Mouse (Mus musculus) CD4-positive, CD25-positive, alpha-beta regulatory T cell, adult 2 months (primary cell): Measurements from ENCODE around the gene Dnajc5g.
A peak's percentile ranks its signal among the peaks of the same experiment; 100 is the strongest.

Source experiments
- DNase-seq: peaks from one replicate; pipeline ENCODE4 v3.0.0-alpha.2; 2012; ENCODE audit warnings: low read depth, low spot score

Dnajc5g gene

GRCm38 (mm10) chr5:31105814-31106335 is at the start of gene Dnajc5g:
Gene Dnajc5g, plus strand, starts transcription at chr5:31106285.
- DNase-seq, result no peak

DNA sequence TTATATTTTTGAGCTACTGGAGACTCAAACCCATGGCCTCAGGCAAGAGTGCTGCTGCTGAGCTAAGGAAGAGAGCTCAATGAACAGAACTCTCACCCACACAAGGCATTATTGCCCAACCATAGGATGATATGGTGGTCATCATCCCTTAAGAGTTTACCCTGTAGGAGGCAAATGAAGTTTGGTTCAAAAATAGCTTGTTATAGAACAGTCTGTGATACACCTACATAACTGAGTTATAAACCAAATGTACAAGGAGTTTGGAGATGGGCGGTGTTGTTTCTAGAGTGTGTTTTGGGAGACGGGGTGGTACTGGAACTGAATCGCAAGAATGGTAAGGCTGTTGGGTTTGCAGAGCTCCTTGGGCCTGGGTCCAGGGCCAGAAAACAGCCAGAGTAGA is 36.3 kb upstream of the Dnajc5g start:
- DNase-seq, result no peak

DNA sequence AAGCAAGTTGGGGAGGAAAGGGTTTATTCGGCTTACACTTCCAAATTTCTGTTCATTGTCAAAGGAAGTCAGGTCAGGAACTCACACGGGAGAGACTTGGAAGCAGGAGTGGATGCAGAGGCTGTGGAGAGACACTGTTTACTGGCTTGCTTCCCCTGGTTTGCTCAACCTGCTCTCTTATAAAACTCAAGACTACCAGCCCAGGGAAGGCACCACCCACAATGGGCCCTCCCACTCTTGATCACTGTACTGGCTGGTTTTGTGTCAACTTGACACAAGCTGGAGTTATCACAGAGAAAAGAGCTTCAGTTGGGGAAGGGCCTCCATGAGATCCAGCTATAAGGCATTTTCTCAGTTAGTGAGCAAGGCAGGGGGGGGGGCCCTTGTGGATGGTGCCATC is 35.0 kb upstream of the Dnajc5g start:
- DNase-seq, result no peak

DNA sequence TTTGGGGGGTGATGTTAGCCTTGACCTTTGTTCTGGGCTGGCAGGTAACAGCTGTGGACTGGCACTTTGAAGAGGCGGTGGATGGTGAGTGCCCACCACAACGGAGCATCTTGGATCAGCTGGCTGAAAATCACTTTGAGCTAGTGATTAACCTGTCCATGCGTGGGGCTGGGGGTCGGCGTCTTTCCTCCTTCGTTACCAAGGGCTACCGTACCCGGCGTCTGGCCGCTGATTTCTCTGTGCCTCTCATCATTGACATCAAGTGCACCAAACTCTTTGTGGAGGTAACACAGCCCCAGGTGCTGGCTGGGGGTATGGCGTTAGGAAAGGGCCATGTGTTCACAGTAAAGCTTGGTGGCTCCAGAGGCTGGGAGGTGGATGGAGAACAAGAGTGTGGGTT is 34.3 kb upstream of the Dnajc5g start:
- DNase-seq, result no peak

DNA sequence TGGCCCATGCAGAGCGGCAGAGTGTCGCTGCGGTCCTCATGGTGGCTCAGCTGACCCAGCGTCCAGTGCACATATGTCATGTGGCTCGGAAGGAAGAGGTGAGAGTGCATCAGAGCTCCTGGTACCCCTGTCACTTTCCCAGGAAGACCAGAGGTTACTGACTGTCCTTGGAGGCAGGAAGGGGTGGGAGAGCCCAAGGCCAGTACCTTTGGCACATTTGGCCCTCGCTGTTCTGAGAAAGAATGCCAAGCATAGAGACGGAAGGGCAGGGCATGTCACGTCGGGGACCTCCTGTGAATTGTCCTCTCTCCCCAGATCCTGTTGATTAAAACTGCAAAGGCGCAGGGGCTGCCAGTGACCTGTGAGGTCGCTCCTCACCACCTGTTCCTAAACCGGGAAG is 32.9 kb upstream of the Dnajc5g start:
- DNase-seq, result no peak

GRCm38 (mm10) chr5:31076346-31076745 is 29.7 kb upstream of the Dnajc5g start:
- DNase-seq, result no peak

GRCm38 (mm10) chr5:31080059-31080794 is 25.9 kb upstream of the Dnajc5g start:
- DNase-seq, result no peak

GRCm38 (mm10) chr5:31080795-31081164 is 25.3 kb upstream of the Dnajc5g start:
- DNase-seq, result no peak

GRCm38 (mm10) chr5:31081386-31081785 is 24.7 kb upstream of the Dnajc5g start:
- peak; percentile 69 for DNase-seq

DNA sequence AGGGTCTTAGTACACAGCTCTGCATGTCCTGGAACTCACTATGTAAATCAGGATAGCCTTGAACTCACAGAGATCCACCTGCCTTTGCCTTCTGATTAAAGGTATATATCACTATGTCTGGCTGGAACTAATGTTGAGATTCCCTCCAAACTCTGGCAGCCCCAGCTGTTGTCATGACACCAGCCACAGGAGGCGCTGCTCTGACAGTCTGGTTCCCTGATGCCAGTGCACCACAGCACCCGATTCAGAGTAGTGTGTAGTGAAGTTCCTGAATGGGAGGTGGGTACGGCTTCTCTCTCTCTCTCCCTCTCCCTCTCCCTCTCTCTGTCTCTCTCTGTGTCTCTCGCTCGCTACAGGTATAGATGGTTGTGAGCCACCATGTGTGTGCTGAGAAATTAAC is 23.7 kb upstream of the Dnajc5g start:
- DNase-seq, result peak; percentile 73

- no peak for DNase-seq
These were observed 23.0 kb upstream of the Dnajc5g start for GRCm38 (mm10) chr5:31082935-31083625.

GRCm38 (mm10) chr5:31083949-31084348 is 22.1 kb upstream of the Dnajc5g start:
- DNase-seq, result peak; percentile 41

DNA sequence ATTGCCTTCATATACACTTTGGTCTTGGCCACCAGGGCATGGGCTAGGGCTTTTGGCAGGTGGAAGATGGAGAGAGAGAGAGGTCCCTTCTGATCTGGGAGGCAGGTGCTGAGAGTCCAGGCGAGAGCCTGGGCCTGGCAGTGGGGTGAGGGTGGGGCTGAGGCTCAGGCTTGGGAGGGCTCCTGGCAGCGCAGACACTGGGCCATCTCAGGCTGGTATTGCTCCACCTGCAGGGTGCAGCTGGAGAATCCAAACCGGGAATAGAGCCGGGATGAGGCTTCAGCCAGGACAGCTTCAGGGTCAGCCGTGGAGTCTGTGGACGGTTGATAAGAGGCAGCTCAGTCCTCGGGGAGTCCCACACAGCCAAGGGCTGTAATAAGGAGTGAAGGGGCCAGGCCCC is 19.5 kb upstream of the Dnajc5g start:
- DNase-seq, result no peak

- DNase-seq, result no peak
These were observed 19.0 kb upstream of the Dnajc5g start for GRCm38 (mm10) chr5:31087131-31087530.

- no peak for DNase-seq
These were observed 13.7 kb upstream of the Dnajc5g start for GRCm38 (mm10) chr5:31092231-31092975.

DNA sequence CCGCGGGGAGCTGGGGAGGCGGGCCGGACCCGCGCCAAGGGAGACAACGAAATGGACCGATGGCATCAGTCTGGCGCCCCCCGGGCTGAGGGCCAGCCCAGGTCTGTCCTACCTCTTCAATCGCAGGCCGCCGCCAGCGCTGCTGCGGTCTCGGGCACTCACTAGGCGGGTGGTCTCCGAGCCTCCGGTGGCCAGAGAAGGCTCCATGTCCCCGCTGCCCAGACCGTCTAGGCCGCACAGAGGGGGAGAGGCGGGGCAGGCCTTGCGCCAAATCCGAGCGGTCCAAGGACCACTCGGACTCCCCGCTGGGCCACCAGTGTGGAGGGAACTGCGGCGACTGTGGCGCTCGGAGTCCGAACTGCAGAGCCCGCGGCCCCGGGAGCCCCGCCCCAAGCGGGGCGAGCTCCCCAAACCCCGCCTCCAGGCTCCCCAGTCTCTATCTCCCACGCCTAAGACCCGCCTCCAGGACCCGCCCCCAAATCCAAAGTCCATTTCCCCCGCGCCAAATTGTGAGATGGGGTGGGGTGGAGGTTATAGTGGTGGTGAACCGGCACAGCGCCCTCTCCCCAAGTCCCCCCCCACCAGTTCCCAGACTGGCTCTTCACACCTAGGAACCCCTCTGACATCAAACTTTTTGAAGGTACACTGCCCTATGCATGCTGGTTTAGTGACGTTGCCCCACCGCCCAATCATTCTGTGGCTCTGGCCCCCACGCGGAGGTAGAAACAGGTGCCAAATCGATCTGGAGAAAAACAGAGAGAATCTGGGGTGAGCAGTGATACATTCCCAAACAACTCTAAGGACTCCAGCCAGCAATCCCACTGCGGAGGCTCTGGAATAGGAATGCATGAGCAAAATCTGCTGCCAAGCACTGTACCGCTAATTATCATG is 12.7 kb upstream of the Dnajc5g start:
- peak; percentile 53 for DNase-seq

DNA sequence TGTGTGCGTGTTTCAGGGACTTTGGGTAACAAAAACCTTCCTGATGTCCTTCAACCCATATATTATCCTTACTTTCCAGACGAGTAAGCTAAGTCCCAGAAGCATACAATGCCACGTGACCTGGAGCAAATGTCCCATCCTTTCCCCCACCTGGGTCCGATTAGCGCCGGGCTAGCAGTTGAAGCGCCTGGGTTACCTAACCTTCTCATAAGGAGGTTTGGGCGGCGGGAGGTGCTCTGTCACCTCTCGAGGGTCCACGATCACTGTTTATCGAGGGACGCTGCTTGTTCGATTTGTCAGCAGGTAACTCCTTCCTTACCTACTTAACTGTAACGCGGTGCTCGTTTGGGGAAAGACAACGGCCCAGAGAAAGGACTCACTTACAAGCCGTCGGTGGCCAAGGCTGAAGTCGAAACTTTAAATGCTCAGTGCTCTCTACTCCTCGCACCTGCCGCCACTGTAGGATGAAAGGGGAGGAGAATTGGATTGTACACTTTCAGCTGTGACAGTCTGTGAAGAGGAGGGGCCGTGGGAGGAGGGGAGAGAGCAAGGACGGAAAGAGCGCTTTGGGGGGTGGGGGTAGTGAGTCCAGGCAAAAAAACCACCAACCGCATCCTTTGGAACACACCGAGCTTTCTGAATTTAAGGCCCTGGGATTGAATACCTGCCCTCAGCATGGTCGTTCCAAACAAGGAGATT is 11.8 kb upstream of the Dnajc5g start:
- peak; percentile 42 for DNase-seq

DNA sequence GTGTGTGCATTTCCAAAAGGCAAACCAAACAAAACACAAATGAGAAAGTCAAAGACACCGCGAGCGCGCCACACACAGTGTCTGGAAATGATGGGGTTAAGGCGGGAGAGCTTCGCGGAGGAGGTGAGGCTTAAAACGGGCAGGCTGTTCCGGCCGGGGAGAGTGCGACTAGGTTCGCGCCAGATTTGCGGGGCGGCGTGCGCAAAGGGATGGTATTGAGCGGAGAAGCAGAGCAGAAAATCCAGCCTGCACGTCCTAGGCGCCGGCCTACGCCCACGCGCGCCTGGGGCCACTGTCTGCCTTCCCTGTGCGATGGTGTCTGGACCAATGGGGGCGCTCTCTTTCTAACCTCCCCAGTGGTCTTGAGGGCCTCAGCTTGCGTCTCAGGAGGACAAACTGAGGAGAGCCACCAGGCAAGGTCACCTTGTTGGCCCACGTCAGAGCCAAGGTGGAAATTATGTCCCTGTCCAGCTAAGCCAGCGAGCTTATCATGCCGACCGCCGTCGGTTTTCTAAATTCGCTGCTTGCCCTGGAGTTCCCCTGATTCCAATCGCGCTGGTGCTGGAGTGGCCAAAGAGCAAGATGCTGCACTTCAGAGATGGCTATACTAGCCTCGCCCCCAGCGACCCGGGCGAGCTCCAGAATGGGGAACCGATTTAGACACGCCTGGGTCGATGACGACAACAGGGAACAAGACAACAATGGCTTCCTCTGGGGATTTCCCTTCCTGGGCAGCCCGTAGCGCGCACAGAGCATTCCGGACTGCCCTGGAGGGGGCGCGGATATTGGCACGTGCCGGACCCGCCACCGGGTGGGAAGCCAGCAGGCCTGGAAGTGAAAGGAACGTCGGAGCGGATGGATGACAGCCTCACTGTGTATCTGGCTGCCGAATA is 11.0 kb upstream of the Dnajc5g start:
- DNase-seq, result peak; percentile 75

GRCm38 (mm10) chr5:31095711-31096480 is 10.2 kb upstream of the Dnajc5g start:
- DNase-seq, result no peak
